Mouse (Mus musculus) frontal cortex, adult (tissue): Measurements from ENCODE around the gene Gm2a.
"Not testable (repeated sequence)": the region's sequence is repeated elsewhere in the genome, so short reads cannot be mapped to it uniquely, and the experiment has no call there.

Source experiments
- ATAC-seq: cut with Nextera tagmentation; 2 replicates; pipeline ENCODE4 v1.9.2; 2017; ENCODE audit warnings: mild to moderate bottlenecking, moderate library complexity, mixed read lengths; ENCODE audit not compliant: low TSS enrichment

Gm2a gene

DNA sequence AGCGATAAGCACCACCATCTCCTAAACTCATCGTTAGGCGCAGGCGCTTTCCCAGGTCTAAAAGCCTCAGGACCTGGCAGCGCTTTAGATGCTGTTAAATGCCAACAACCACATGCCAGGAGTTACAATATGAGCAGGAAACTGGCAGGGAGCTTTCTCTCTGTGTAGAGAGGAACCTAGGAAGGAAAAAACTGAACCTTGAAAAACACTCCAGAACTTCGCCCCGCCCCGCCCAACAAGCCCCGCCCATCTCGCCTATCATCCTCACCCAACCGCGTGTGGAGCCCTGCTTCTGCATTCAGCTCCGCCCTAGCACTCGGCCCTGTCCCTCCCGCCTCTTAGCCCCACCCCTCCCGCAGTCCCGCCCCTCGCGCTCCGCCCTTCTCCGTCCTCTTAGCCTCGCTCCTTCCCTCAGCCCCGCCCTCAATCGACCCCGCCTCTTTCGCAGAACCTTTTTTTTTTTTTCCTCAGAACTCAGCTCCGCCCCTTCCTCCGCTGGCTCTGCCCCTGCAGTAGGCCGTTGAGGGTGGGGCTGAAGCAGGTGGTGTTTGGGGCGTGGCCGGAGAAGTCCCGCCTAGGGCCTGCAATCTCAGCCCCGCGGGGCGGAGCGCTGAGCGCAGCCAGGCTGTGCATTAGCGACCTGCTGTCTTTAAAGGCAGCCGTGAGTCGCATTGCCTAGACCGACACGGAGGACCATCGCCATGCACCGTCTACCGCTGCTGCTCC lies at the start of gene Gm2a:
Gene Gm2a, plus strand, starts transcription at position 653 of the 726 bp plus-strand sequence.
- peak; percentile 94 for ATAC-seq

DNA sequence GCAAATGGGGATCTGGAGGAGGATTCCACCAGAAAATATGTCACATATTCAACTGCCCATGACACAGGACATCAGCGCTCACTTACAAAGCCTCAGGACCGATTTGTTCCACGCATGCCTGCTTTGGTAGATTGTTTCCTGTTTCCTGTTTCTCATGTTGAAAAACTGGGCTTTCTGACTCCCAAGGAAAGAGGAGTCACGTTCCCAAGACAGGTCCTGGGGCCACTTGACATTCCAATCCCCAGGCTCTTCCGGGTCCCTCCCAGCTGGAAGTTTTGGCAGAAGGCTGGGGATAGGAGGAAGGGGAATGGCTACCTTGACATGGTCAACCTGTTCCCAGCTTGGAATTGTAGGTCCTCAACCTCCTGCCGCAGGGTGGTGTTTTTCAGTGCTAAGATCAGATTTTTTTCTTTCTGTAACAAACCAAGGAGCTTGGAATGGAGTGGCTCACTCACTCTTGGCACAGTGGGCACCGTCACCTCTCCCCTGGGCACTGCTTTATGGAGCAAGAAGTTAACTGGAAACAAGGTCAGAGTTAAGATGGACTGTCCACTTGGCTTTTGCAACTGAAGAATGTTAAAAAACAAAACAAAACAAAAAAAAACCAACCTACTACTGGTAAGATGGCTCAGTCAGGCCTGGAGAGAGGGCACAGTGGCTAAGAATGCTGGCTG lies 46.9 kb upstream of the Gm2a start:
- no peak for ATAC-seq

DNA sequence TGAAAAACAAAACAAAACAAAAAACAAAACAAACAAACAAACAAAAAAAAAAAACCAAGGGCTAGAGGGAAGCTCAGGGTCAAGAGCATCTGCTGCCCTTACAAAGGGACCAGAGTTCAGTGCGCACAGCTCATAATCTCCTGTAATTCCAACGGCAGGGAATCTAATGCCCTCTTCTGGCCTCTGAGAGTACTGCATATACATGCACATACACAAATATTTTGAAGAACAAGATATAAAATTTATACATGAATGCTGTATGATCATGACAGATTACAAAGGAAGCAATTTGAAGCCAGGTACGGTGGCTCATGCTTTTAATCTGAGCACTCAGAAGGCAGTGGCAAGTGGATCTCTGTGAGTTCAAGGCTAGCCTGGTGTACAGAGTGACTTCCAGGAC lies 40.4 kb upstream of the Gm2a start:
- no peak for ATAC-seq

DNA sequence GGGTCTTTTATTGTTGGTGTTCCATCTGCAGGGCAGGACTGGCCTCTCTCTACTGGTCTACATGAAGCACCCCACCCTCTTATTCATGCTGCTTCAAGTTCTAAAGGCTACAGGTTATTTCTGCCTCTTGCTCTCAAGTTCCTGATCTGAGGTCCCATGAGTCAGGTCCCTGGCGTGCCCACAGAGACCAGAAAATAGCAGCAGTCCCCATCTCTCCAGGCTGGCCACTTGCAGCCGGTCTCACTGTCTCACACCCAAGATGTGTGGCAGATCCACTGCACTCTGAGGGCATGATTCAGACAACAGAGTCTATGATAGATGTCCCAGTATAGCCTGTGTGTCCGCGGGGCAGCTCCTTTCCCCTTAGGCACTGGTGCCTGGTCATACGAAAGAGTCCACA lies 37.1 kb upstream of the Gm2a start:
- ATAC-seq, result no peak

DNA sequence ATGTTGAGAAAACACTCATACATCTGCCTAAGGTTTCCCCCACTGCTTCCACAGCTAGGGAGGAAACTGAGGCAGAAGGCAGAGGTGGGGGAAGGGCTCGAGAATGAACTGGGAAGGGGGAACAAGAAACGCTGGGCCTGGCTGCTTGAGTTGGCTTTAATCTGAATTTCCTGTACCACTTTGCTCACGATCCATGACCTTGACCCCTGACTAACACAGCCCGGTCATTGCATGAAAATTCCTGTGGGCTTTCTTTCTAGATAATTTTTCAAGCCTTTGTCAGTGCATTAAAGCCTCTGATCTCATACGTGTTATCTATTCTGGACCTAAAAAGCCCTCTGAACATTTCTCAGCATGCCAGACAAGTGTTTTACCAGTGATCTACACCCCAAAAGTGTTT lies 35.1 kb upstream of the Gm2a start:
- ATAC-seq, result no peak

DNA sequence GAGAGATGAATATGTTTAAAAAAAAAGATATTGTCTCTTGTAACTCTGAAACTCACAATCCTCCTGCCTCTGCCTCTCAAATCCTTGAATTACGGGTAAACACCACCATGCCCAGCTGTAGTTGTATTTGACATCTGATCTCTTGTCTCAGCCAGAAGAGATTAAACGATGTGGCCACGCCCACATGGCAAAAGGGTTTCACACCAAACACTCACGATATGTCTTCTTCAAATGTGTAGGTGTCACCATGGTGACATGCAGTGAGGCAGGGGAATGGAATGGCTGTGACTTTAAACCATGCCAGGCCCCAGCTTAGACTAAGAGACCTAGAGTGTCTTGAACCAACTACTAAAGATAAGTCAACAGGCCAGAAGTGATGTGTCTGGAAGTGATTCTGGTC lies 31.0 kb upstream of the Gm2a start:
- no peak for ATAC-seq

DNA sequence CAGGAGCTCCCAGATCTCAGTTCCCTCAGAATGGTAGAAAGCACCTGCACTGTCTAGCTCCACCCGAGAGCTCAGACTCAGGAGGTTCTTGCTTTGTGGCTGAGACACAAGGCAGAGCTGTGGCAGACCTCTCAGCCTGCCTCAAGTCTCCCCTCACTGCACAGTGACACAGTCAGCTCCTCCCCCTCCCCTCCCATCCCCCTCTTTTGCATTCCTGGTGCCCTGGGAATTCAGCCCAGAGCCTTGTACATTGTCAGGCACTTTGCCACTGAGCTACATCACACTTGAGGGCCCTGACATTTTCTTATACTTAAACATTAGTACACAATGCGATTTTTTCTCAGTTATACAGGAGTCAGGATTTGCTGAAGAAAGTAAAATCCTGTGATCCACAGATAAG lies 28.9 kb upstream of the Gm2a start:
- ATAC-seq, result no peak

DNA sequence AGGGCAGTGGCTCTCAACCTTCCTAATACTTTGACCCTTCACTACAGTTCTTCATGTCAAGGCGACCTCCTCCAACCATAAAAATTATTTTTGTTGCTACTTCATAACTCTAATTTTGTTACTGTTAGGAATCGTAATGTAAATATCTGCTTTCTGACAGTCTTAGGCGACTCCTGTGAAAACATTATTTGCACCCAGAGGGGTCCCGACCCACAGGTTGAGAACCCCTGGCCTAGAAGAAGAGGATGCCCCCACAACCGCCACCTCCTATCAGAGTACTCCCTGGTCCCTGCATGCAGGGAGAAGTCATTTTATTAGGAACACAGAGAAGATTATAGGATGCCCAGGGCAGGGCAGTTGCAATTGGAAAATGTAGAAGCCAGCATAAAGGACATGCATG lies 26.6 kb upstream of the Gm2a start:
- no peak for ATAC-seq

DNA sequence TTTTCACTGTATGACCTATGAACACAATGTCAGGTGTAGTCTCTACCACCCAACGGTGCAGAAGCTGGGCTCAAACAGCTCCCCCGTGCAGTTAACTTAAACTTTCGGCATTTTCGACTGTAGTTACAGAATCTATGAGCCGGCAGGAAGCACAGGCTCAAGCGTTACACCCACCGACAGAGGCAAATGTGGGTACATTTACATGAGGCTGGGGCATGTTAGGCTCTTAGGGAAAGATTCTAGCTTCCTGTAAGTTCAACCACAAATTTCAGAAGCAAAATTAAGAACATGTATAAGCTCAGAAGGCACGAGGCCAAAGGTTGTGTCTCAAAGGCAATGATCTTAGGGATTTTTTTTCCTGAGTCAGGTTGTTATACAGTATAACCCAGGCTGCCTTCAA lies 25.4 kb upstream of the Gm2a start:
- ATAC-seq, result no peak

DNA sequence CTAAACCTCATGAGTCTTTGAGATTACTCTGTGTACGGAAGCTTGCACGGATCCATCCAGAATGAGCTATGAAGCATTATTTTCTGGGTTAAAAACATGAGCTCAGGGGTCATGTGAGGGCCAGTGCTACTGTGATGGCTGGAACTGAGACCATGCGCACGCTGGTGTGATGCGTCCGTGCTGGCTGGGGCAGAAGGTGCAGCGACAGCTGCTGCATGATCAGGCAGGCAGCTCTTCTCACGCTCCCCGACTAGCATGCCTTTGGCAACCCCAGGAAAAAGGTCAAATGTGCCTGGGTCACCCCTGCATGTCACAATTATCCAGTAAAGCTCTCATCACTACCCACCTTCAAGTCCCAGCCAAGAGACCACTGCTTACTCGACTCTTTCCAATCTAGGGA lies 24.7 kb upstream of the Gm2a start:
- no peak for ATAC-seq

DNA sequence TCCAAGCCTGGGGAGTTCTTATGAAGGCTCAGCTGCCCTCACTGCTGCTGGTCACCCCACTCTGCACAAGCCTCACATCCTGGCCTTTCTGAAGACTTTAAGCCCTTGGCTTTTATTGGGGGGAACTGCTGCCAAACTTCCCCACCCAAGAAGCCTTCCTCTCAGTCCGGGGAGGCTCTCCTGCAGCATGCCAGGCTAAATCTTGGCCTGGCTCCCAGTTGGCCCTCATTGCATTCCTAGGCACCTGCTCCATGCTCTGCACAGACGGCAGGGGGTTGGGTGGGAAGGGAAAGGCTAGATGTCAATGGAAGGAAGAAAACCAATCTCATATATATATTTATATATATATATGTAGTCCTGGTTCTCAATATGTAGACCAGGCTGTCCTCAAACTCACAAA lies 22.3 kb upstream of the Gm2a start:
- ATAC-seq, result no peak

DNA sequence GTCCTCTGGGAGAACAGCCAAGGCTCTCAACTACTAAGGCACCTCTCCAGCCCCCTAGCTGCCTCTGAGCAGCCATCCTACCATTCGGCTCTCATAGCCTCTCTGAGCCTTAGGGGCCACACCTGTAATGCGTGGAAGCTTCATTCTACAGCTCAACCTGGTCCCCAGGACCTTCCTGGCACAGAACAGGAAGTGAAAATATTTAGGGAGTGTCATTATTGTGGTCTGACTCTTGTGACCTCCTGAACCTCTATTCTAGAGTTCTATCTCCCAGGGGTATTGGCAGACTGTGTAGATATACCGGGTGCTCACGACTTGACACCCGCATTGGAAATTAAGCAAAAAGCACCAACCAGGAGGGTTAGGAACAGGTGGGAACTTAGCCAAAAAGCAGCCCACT lies 21.7 kb upstream of the Gm2a start:
- no peak for ATAC-seq

DNA sequence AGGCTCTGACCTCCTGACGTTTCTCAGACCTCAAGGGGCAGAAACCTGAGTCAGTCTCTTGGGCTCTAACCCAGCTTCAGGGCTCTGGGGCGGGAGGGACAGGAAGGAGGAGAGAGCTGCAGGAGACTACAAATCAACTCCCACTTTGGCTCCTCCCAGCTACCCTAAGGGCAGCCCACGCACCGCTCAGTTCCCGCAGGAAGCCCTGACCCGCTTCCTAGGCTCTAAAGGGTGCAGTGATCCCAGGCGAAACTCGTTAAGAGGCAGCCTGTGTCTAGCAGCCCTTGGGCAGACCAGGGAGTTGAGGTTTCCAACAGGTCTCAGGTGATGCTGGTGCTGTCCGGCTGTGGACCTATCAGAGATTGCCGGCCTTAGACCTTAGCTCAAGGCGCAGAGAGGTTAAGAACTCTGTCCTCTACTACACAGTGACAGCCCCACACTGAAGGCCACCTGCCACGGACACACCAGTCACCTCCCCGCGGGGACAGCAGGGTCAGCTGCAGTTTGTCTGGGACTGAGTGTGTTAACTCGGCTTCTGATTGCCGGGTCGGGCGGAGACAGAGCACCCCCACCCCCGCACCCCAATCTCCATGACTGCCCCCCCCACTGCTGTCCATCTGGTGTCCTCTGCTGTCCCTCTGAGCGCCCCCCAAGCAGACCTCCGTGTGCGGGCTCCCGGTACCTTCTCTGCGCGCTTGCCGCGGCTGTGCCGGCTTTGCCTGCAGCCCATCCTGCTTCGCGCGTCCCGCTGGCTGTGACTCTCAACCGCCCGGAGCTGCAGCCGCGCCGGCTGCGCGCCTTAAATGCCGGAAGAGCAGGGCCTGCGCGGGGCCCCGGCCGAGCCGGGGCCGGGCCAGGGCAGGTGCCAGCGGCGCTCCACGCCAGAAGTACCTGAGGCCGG lies 20.3 kb upstream of the Gm2a start, which contains the start of gene Ccdc69:
Gene Ccdc69, minus strand, starts transcription at position 801 of the 901 bp plus-strand sequence.
- ATAC-seq, result peak; percentile 84

DNA sequence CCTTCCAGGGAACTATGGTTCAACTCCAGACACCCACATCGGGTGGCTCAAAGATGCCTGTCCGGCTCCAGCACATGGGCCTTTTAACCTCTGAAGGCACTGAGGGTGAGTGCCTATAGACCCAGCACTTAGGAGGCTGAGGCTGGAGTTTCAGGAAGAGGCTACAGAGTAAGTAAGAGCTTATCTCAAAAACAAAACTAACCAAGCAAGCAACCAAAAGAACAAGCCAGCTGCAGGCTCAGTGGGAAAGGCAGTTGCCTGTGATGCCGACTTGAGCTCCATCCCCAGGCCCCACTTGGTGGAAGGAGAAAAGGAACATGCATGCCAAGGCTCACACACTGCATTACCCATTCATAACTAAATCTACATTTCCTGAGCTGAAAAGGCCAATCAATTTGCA lies 19.4 kb upstream of the Gm2a start:
- no peak for ATAC-seq

DNA sequence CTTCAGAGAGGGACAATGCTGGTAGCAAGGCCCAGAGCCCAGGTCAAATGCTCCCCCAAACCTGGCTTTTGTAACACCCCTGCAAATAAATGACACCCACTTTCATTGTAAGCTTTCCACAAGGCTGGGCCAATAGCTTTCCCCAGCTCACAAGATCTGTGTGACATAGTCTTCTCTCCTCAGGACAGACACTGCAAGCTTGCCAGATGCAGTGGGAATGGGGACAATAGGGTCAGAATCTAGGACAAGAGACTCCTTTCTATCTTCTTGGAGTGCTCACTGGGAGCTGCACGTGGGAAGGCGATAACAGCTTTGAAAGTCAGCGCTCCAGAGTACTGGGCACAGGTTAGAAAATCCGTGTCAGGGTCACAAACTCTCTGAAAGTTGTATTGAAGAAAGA lies 18.7 kb upstream of the Gm2a start:
- ATAC-seq, result no peak

DNA sequence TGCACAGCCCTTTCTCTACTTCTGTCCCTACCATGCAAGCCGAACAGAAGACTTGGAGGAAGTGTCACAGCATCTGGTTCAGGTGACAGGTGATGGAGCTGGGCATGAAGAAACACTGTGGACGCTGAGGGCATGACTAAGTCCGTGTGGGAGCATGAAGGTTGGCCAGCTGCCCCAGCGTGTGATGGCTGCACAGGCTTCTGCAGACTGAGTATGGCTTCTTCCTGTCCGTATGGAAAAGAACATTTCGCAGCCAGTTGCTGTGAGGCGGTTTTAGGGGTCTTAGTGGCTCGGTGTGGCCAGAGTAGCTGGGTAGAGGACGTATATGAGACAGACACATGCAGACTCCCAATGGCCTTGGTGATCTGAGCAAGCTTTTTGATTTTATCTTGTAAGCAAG lies 16.7 kb upstream of the Gm2a start:
- ATAC-seq, result no peak

DNA sequence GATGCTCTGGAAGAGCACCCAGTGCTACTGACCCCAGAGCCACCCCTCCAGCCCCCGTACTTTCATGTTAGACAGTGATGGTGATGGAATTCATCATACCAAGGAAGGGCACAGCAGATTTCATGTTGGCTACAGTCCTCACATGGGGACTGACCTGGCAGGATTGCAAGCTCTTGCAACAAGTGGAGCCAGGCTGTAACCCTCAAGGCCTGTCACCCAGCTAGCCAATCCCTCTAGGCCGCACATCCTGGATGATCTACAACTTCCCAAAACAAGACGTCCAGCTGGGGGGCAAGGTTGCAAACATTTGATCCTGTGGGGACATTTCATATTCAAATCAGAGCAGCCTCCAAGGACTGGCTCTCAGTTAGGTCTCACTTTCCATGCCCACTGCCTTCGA lies 13.3 kb upstream of the Gm2a start:
- ATAC-seq, result no peak

DNA sequence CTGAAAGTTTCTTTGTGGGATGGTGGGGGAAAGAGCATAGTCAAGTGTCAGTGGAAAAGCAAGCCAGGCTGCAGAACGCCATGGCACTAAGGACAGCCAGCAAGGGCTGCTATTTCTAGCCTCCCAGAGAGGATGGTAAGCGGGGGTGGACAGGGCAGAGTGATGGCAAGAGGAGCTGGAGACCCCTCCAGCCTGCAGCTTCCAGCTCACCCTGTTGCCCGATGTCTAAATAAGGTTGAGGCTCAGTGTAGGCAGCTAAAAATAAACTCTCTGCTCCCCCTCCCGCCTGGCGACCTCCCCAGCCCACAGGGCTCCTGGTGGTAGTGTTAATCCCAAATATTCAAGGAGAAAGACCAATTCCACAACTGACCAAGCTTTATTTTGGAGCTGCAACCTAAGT lies 12.5 kb upstream of the Gm2a start:
- no peak for ATAC-seq

DNA sequence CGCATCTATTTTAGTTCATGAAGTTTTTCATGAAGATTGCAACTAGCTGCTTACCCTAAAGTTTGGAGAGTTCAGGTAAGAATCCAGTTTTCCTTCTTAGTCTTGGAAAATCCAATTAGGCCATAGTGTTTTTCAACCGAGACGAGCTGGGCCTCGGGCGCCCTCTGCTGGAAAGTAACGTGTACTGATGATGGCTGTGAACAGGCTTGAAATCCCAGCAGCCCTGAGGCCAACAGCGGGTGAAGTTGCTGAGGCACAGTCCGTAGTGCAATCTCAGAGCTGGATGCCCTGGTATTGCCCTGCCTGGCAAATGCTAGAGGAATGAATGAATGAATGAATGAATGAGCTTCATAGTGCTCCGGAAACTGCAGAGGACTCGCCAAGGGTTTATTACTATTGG lies 10.9 kb upstream of the Gm2a start:
- peak; percentile 84 for ATAC-seq

DNA sequence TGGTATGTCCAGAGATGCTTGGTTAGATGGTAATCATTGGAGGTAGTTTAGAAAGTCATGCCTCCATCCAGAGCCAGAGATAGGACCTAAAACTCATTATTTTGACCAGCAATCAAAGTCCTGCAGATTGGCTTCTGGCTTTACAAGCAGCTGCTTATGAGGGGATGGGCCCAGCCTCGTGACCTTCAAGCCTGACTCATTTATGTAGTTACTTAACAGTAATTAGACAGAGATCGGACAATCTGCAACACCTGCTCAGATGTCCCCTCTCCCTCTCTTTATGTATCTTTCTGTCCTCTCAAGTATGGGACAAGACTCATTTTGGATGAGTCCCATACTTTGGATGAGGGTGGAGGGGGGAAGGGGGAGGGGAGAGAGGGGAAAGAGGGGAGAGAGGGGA lies 8.0 kb upstream of the Gm2a start:
- ATAC-seq, result no peak

DNA sequence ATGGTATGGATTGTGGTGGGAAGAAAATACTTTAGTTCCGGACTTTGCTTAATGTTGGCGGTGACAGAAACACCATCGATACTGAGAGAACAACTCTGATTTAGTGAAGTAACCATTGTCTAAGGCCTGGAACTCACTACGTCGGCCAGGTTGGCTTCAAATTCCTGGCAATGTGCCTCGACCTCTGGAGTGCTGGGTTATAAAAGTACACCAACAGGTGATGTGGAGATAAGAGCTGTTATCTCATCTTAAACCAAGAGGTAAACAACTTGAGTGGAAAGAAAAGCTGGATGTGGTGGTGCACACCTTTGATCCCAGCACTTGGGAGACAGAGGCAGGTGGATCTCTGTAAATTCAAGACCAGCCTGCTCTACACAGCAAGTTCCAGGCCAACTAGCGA lies 4.8 kb upstream of the Gm2a start:
- no peak for ATAC-seq

DNA sequence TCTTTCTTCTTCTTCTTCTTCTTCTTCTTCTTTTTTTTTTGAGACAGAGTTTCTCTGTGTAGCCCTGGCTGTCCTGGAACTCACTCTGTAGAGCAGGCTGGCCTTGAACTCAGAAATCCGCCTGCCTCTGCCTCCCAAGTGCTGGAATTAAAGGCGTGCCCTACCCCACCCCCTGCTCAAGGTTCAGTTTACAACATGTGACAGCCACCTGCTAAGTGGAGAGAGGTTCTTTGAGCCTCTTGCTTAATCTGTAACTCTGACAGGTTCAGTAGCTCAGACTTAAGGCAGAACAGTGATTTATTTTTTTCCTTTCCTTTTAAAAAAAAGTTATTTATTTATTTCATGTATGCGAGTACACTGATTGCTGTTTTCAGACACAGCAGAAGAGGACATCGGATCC lies 1.6 kb upstream of the Gm2a start:
- not testable (repeated sequence) for ATAC-seq
